Mouse (Mus musculus): Measurements from ENCODE around the gene Itga9.

DNA sequence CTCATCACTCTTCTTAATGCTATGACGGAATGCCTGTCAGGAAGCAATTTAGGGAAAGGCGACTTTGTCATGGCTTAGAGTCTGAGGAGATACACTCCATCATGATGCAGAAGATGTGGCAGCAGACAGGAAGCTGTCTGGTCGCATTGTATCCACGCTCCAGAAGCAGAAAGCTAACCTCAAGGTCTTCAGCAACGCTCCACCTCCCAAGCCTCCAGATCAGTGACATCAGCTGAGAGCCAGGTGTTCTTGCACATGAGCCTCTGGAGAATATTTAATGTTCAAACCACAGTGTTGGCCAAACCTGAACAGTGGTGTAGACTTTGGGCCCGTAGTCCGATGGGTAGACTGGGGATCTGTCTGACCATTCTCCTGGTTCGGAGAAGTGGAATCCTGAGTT, 55.5 kb downstream of the Itga9 start:
- TF ChIP-seq CTCF (IDR thresholded peaks at IDR 0.05; ENCODE audit: control insufficient read depth, insufficient read depth, insufficient replicate concordance, low read depth, low read length): no peak
- no peak for TF ChIP-seq POLR2A (IDR thresholded peaks at IDR 0.05; ENCODE audit: control insufficient read depth, low read depth, low read length)
